In the genomic region with DNA sequence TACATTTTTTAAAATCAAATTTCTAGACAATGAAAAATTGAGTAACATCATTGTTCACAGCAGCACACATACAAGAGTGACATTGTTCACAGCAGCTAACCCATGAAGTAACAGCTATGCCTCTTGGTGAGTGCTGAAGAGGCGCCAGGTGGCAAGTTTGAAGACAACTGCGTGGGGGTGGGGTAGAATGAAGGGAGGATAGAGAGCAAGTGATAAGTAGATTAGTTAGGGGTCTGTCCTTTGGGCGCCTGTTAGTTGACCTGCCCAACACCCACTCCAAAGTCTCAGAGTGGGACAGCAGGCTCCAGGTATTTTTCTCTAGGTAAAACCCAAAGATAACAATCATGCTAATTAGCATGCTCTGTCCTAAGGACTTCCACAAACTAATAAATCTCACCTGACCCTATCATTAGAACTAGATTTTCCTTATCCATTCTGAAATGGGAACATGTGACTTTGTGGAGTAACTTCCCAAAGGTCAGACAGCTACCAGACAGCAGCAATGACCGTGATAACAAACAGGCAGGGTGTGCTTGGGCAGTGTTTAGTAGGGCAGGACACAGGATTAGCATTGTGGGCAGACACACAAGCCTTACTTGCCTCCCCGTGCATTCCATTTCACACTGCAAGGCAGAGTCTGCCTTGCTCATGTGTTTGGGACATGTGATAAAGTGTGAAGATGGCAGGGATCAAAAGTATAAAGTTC, we compare ENCODE assay signal across 20 mouse cellular contexts. TPM values are rescaled to one million over a fixed set of nuclear protein-coding genes. Genes with fewer than 3 reads are reported as not detected.
DNase-seq lines count a peak whose midpoint lies in the region; ATAC-seq and TF ChIP-seq lines count a peak whose summit lies in the region.
"Had no signal": no experiment of that assay in that cellular context is flagged by ENCODE, and none has a peak within 500 bp of the region (broad histone marks: within the 10 kb centered on the region; RNA-seq: fewer than 3 reads in every experiment).

No protein-coding gene starts in this region.

- no peaks in the 10 kb centered on the region for H3K36me3 ChIP-seq in intestine, embryonic 15.5 days
- no peaks in the 10 kb centered on the region for H3K36me3 ChIP-seq in intestine, postnatal 0 days (ENCODE audit: control insufficient read depth, insufficient read depth)
- H3K36me3 ChIP-seq: embryonic facial prominence, embryonic 13.5 days; hindbrain, embryonic 10.5 days had no signal

- no peak overlapping the region for H3K9ac ChIP-seq in intestine, embryonic 15.5 days
- H3K9ac ChIP-seq in intestine, postnatal 0 days (ENCODE audit: low read depth, low read length): no peak overlapping the region
- H3K9ac ChIP-seq: embryonic facial prominence, embryonic 13.5 days; forebrain, embryonic 13.5 days; forebrain, postnatal 0 days; hindbrain, embryonic 14.5 days had no signal

- no peak for TF ChIP-seq CTCF in intestine, postnatal 0 days (IDR thresholded peaks at IDR 0.05; ENCODE audit: low read depth)

- DNase-seq in retina, postnatal 1 day: peak; percentile 27
- DNase-seq in retina, embryonic 14.5 days (ENCODE audit: low spot score): no peak
- peak; percentile 24 for DNase-seq in thymus, postnatal 25 days
- no peak for DNase-seq in B cell, adult 2 months
- no peak for DNase-seq in heart, adult 18-20 months
- DNase-seq: adrenal gland, postnatal 14 days; cerebellum, adult 11-12 months; cerebellum, adult 9-10 months; cerebellum, postnatal 25 days; forebrain, postnatal 0 days; gastrocnemius, postnatal 14 days had no signal

- no peak overlapping the region for H3K27ac ChIP-seq in intestine, embryonic 15.5 days
- peak overlapping the region; percentile 73 for H3K27ac ChIP-seq in intestine, postnatal 0 days (ENCODE audit: low read depth, low read length)
- H3K27ac ChIP-seq: embryonic facial prominence, embryonic 13.5 days; forebrain, embryonic 13.5 days; hindbrain, embryonic 10.5 days; hindbrain, embryonic 14.5 days had no signal

- ATAC-seq in intestine, embryonic 15.5 days: peak; percentile 67
- peak; percentile 79 for ATAC-seq in intestine, postnatal 0 days
- ATAC-seq: CD4-positive, CD25-positive, alpha-beta regulatory T cell, adult 4 months; forebrain, embryonic 13.5 days; forebrain, postnatal 0 days had no signal

- H3K27me3 ChIP-seq in intestine, embryonic 15.5 days (replicated peaks): no peaks in the 10 kb centered on the region
- H3K27me3 ChIP-seq in intestine, postnatal 0 days (replicated peaks; ENCODE audit: control insufficient read depth, insufficient read depth, low read length): no peaks in the 10 kb centered on the region
- H3K27me3 ChIP-seq: embryonic facial prominence, embryonic 13.5 days; forebrain, embryonic 13.5 days had no signal

- H3K4me3 ChIP-seq in intestine, embryonic 15.5 days (replicated peaks): no peak overlapping the region
- no peak overlapping the region for H3K4me3 ChIP-seq in intestine, postnatal 0 days (ENCODE audit: low read depth, low read length)
- H3K4me3 ChIP-seq: embryonic facial prominence, embryonic 13.5 days; forebrain, embryonic 13.5 days; hindbrain, embryonic 10.5 days had no signal

- no peaks in the 10 kb centered on the region for H3K9me3 ChIP-seq in intestine, embryonic 15.5 days
- no peaks in the 10 kb centered on the region for H3K9me3 ChIP-seq in intestine, postnatal 0 days (ENCODE audit: control insufficient read depth)
- H3K9me3 ChIP-seq: embryonic facial prominence, embryonic 13.5 days; forebrain, embryonic 13.5 days; hindbrain, embryonic 10.5 days had no signal

- WGBS in intestine, embryonic 15.5 days: 50% methylated on average over 5 of the region's 5 CpGs
- 30% methylated on average over 5 of the region's 5 CpGs for WGBS in intestine, postnatal 0 days

- no peaks in the 10 kb centered on the region for H3K4me1 ChIP-seq in intestine, embryonic 15.5 days (replicated peaks)
- H3K4me1 ChIP-seq in intestine, postnatal 0 days (replicated peaks; ENCODE audit: control insufficient read depth, insufficient read depth, low read length): 0 out of 2 replicates have a peak, but pooled peaks cover 7% of the 10 kb centered on the region
- H3K4me1 ChIP-seq: embryonic facial prominence, embryonic 13.5 days; forebrain, embryonic 13.5 days had no signal

- no peak overlapping the region for H3K4me2 ChIP-seq in intestine, embryonic 15.5 days (replicated peaks)
- no peak overlapping the region; the same call in 1 of the 2 replicates for H3K4me2 ChIP-seq in intestine, postnatal 0 days (replicated peaks; ENCODE audit: low read depth)
- H3K4me2 ChIP-seq: embryonic facial prominence, embryonic 13.5 days; forebrain, embryonic 13.5 days; heart, embryonic 11.5 days; hindbrain, embryonic 14.5 days had no signal

RNA-seq across cellular contexts. Expression of a gene that starts 15.5 kb away (rescaled TPM):
- polyA plus RNA-seq in intestine, embryonic 15.5 days (2015; fragmentation: Nextera tagmentation; extraction: Ambion mirVana): 47.6 and 48.4 TPM in 2 replicates
- 223 and 244 TPM in 2 replicates for polyA plus RNA-seq in intestine, postnatal 0 days (2015; fragmentation: Nextera tagmentation; extraction: Ambion mirVana)
- 100 to 1,000 TPM in 1 of 2 experiments, 10 to 100 TPM in 1; 97.1 to 115 TPM for total RNA-seq in heart, adult 18-20 months (2021)
- total RNA-seq: MEL had no signal

Comparison
In these comparisons a context has a peak if more than half of its experiments do, and no peak if none do; other contexts are left out.
1. DNase-seq: peak in retina, postnatal 1 day (single experiment) and thymus, postnatal 25 days (single experiment); none in retina, embryonic 14.5 days (single experiment), B cell, adult 2 months (0 of 2) and heart, adult 18-20 months (0 of 2).